Mouse (Mus musculus) testis, adult 2 months (tissue): ENCODE data around the gene Chil1.

Source experiments
- CTCF ChIP-seq: fragments of 200-500 bp; IDR thresholded peaks from 2 replicates; pipeline ENCODE4 v1.5.1; 2012; ENCODE audit warnings: low read depth, mild to moderate bottlenecking, inconsistent platforms, low read length, moderate library complexity; ENCODE audit not compliant: control insufficient read depth, insufficient read depth, insufficient replicate concordance
- POLR2A ChIP-seq: fragments of 200-500 bp; IDR thresholded peaks from 2 replicates; pipeline ENCODE4 v1.6.1; 2012; ENCODE audit warnings: low read depth, mild to moderate bottlenecking, inconsistent platforms, low read length, moderate library complexity; ENCODE audit not compliant: control insufficient read depth

GRCm38 (mm10) chr1:134215751-134216628, 34.0 kb downstream of the Chil1 start:
- no peak for TF ChIP-seq CTCF
- TF ChIP-seq POLR2A: no peak
